Mouse (Mus musculus) erythroblast, embryonic 14.5 days (primary cell): ENCODE results near the gene Ybx2.

Experiments
- GATA1 ChIP-seq: IDR thresholded peaks from 2 replicates; pipeline ENCODE4 v1.6.1; 2012; ENCODE audit warnings: low read length, inconsistent platforms, mixed read lengths
- TAL1 ChIP-seq: IDR thresholded peaks from 3 replicates; pipeline ENCODE4 v1.6.1; 2012; ENCODE audit warnings: low read length, inconsistent platforms, mixed read lengths

DNA sequence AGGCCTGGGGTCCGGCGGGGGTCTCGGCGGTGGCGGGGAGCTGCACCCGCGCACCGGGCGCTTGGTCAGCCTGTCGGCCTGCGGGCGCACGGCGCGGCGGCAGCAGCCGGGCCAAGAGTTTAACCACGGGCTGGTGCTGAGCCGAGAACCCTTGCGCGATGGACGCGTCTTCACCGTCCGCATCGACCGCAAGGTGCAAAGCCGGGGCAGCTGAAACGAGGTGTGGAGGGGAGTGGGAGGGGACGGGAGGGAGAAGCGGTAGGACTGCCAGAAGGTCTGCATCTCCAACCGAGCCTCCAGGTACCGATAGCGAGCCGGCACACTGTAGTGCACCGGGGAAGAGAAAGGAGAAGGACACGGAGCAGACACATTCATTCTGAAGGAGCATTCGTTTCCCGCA, 33.6 kb upstream of the Ybx2 start:
- no peak for TF ChIP-seq GATA1
- TF ChIP-seq TAL1: no peak
